Mouse (Mus musculus) cerebellum, adult 9-11 months (tissue): ENCODE data around the gene Dis3.
"Not testable (repeated sequence)": the region's sequence is repeated elsewhere in the genome, so short reads cannot be mapped to it uniquely, and the experiment has no call there.

Source experiments
- DNase-seq: peaks from one replicate; pipeline ENCODE4 v3.0.0; 2022

Gene Dis3

DNA sequence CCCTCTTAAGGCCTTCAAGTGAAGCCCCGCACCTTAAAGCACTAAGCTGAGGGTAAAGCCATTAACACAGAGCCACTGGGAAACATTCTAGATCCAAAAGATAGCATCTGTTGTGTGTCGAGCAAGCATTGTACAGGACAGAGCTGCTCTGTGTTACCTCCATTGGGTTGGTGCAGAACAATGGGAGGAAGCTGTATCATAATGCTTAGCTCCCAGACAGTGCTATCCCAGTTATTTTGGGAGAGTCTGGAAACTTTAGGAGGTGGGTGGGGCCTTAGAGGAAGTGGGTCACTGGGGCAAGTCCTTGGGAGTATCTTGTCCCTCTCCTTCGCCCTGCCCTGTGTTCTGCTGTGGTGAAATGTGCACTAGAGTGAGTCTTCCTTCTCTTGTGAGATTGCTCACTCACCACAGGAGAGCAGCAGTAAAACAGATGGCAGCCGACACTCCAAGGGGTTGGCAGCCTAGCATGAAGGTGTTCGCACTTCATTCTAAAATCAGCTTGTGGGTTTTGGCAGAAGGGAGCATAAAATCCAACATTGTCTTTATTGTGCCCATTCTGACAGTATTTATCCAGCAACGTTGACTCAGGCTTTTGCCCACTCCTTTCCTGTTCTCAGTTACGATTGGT lies 40.5 kb downstream of the Dis3 start:
- peak; percentile 46 for DNase-seq

DNA sequence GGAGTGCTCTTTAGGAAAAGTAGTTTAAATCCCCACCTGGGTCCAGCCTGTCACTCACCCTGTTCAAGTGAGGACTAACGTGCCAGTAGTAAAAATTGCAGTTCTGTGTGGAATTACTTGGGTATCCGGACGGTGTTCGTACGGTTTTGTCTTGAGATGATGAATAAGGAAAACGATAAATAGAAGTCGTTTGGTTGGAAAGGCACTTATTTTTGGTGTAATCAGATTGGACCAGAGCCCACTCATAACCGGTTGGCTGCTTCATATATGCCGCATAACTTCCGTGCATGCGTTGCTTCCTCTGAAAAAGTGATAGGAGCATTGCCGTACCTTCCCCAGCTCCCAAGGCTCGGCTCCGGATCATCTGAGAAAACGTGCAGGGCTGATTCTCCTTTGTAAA lies 52.8 kb downstream of the Dis3 start:
- DNase-seq = no peak

DNA sequence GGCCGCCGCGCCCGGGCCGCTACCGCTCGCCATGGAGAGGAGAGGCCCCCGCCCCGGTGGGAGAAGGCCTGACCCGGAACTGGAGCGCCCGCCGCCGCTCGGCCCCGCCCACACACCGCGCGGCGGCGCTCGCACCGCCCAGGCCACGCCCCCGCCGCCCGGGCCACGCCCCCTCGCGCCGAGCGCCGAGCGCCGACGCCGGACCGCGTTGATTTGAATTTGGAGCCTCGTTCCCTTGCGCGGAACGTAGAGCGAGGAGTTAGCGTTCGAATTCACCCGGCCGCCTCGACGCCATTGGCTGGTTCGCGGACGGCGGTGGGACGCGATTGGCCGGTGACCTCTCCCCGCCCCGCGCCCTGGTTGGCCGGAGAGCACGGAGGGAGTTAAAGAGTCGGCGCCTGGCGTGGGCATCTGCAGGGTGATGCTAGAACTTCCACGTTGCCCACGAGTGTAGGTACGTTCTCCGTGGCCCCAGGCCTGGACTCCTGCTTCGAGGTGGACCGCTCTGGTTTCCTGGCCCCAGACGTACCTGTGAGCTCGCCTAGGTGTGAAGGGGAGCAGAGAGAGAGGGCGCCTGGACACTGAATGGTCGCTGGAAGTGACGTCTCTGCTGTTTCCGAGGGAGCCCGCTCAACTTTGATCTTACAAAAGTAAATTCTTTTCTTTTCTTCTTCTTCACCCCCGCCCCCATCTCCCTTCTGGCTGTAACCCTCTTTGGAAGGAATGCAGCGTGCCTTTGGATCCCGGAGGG lies 53.4 kb downstream of the Dis3 start, which contains the start of the genes Mzt1 and Bora:
Gene Mzt1, minus strand, starts transcription at position 104 of the 751 bp plus-strand sequence.
Gene Bora, plus strand, starts transcription at position 192 of the 751 bp plus-strand sequence.
- DNase-seq = peak; percentile 94

DNA sequence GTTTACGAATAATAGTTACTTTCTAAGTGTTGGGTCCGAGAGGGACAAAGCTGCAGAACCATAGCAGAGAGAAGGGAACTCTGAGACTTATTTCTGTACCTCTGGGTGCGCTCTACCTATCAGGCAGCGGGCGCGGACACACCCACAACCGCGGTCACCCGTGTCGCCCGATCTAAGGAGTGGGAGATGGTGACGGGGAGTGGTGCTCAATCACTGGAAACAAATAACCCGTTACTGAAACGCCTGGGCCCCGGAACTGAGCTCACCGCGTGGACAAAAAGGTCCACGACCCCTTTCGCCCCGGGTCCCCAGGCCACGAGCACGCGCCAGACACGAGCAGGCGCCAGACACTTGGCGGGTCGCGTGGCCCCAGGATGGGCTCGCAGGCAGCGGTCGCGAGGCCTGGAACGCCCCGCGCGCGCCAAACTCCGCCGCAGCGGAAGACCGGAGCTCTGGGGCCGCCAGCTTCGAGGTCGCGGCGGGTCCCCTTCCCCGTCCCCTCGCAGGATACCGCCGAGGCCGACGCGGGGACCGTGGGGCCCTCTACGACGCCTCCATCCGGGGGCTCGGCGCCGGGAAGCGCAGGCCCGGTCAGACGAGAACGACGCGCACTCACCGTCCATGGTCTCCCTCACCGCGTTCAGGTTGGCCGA lies 54.1 kb downstream of the Dis3 start:
- no peak for DNase-seq

DNA sequence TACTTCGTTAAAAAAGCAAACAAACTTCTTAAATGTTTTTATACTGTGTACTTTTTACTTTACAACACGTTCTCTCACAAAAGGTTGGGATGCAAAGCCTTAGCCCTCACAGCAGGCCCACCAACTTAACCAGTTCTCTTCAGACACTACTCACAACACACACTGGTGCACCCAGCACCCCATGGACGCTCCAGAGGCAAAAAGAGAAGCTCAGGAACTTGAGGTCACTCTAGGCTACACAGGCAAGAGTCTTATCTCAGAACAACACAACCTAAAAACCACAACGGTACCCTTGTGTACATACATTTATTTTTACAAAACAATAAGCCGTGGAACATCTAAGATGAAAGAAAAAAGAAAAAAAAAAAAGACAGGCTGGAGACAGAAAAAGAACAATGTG lies 54.9 kb downstream of the Dis3 start:
- DNase-seq = peak; percentile 13

DNA sequence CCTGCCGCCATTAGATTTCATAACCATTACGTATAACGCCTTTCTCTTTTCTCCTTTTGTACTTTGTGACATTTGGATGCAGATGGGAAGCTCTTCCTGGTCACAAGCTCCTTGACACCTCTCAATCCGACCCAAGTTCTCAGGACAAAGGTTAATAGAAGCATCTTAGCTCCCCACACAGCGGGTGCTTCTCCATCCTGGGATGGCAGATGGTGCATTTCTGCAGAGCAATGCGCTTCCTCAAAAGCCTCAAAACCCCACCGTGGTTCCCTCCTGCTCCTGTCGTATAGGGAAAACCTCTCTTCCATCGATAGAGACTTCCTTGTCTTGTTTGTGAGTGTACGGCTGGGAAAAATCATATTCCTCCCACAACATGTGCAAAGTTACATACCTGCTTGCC lies 55.5 kb downstream of the Dis3 start:
- DNase-seq = peak; percentile 13

DNA sequence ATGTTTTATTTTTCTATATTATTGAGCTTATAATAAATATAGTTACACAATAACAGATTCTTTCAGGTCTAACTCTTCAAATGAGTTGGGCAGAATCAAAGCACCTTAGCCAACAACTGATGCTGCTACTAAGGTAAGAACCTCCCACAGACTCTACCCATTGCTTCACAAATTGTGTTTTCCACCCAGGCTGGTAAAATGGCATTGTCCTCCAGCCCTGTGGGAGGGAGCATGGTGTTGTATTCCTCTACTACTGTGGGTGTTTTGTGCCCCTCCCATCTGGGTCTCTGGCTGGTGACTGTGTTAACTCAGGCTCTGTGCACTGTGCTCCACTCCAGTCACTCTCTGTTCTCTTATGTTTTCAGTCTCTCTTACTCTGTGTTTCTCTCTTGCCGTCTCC lies 56.1 kb downstream of the Dis3 start:
- no peak for DNase-seq

DNA sequence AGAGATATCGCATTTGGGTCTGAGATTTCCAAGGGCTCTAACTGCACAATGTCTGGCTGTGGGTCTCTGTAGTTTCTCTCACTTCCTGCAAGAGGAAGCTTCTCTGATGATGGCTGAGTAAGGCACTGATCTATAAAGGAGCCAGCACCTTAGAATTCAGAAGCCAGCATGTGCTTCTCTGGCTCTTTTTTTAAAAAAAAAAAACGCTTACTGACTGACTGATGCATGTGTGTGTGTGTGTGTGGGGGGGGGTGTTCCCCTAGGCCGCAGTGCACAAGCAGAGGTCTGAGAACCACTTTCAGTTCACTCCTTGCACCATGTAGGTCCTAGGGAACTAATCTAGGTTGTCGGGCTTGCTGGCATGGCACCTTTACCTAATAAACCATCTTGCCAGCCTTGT lies 58.2 kb downstream of the Dis3 start:
- no peak for DNase-seq

DNA sequence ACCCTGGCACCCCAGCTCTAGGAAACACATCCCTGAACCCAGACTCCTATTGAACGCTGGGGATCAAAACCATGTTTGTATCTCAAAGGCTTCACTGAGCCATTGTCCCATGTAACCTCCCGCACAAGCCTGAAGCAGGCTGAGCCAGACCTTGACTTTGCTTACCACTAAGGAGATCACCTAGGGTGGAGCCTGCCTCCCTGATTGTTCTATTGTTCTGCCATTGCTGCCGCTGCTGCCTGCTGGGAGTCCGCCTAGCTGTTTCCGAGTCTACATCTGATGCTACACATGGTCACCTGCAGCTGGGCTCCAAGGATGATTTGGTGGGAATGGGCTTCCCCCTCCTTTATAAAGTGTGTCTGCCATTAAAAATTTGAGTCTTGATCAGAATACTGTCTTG lies 60.3 kb downstream of the Dis3 start:
- DNase-seq = not testable (repeated sequence)

DNA sequence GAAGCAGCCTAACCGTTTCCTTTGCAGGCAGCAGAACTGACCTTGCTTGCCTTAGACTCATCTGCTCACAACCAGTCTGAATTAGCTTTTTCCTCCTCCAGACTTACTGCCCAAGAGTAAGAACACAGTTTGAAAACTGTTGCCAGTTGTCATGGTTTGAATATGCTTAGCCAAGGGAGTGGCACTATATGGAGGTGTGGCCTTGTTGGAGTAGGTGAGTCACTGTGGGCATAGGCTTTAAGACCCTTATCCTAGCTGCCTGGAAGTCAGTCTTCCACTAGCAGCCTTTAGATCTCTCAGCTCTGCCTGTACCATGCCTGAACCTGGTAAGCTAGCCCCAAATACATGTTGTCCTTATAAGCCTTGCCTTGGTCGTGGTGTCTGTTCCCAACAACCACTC lies 61.9 kb downstream of the Dis3 start:
- no peak for DNase-seq

DNA sequence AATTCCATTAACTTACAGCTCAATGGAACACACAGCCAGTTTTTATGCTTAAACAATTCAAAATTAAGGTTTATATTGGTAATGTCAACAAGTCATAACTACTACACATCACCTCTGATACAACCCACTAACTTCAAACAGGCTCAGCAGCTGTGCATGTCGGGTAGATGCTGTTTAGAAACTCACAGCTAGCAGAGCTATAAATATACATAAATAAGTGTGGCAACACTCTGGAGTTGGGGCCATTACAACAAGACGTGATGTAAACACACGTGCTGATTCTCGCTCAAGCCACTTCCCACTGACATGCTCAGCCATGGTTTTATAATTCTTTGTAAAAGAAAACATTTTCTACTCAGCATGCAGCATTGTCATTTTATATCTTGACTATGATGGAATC lies 63.5 kb downstream of the Dis3 start:
- DNase-seq = no peak

DNA sequence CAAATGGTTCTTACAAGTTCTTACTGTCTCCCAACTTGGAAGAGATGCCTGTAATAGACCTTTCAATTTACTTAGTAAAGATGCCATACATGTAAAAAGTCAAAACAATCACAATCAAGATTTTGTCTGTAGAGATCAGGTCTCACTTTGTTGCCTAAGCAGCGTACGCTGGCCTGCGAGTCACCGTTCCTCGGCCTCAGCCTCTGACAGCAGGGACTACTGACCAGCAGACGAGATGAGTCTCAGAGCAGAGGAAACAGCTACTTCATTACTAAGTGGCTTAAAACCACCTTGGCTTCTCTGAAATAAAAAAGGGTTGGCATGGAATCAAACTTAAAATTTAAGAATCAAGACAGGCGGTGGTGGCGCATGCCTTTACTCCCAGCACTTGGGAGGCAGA lies 64.7 kb downstream of the Dis3 start:
- not testable (repeated sequence) for DNase-seq

DNA sequence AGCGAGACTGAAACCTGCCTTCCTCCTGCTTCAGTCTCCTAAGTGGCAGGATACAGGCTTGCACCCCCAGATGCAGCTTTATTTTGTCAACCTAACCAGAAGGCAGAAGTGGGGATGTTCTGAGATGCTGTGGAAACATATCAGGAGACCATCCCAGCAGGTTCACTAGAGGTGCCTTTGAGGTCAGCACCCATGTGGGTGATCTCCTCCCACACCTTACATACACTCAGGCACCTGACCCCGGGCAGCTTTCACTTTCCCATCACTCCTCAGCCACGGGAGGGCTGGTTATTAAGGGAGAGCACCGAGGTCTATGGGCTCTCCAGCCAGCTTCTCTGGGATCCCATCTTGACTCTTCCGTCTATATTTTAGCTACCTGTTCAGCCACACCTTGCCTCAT lies 67.0 kb downstream of the Dis3 start:
- DNase-seq = no peak

DNA sequence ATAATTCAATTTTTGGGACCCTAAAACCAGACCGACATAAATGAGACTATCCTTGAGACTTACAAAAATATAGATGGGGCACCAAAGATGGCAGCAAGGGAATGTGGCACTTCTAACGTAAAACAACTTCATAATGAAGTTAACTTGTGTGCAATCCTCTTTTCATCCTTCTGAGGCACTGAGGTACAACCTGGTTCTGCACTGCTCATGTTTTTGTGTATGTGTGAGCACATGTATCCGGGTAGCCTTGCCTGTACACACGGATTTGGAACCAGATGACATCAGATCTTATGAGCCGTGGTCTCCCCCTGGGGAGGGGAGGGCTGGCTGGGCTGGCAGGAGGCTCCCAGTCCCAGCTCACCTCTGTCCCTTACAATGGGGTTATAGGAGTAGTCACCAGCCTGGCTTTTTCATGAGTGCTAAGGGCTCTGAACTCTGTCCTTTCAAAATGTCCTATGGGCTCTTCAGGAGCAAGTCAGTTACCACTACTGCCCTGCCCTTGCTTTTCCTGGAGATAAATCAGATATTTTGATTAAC lies 68.2 kb downstream of the Dis3 start:
- no peak for DNase-seq

DNA sequence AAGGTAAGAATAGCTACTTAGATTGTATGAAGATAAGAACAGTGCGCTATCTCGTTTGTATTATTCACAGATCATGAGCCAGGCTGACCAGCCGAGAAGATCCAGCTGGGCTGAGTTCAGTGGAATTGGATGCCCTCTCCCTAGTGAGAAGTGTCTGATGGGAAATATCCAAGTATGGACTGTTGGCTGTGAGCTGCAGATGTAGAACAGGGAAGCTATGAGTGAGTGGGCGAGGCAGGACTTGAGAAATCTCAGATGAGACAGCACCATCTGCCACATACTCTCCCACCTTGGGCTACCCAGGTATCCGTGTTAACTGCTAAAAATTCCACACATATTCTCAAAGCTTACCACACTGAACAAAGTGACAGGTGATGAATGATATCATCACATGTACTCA lies 69.6 kb downstream of the Dis3 start:
- no peak for DNase-seq
